Mouse (Mus musculus): Measurements from ENCODE around the gene Fgb. TPM values are rescaled to one million over a fixed set of nuclear protein-coding genes. Genes with fewer than 3 reads are reported as not detected.

Fgb gene
- polyA plus RNA-seq, 1 experiment from 2014 or later = not detected

DNA sequence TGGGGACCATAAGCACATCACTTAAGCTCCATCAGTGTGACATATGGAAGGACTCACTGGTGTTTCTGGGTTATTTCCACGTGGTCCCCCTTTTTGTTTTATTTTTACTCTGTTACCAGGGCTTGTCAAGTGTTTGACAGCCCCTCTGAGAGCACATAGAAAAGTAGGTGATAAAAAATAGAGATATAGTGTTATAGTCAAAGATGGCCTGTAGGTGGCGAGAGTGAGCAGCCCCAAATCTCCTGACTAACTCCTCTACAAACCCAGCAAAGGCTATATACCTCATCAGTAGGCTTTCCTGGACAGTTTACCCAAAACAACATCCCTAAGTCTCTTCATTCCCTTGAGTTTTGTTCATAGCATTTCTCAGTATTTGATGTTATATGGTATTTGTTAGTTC is 47.5 kb downstream of the Fgb start:
- no peak overlapping the region for H3K4me3 ChIP-seq
- no peaks in the 10 kb centered on the region for H3K36me3 ChIP-seq
- H3K9me3 ChIP-seq = no peaks in the 10 kb centered on the region
- H3K9ac ChIP-seq = no peak overlapping the region
- H3K4me1 ChIP-seq (replicated peaks) = peaks cover 4% of the 10 kb centered on the region
- no peak overlapping the region for H3K27ac ChIP-seq
- no peak for ATAC-seq (ENCODE audit: low FRiP score)
- H3K4me2 ChIP-seq = no peak overlapping the region
- WGBS = 0% methylated on average over 2 of the region's 2 CpGs
- 0 out of 2 replicates have a peak, but pooled peaks cover 3% of the 10 kb centered on the region for H3K27me3 ChIP-seq

DNA sequence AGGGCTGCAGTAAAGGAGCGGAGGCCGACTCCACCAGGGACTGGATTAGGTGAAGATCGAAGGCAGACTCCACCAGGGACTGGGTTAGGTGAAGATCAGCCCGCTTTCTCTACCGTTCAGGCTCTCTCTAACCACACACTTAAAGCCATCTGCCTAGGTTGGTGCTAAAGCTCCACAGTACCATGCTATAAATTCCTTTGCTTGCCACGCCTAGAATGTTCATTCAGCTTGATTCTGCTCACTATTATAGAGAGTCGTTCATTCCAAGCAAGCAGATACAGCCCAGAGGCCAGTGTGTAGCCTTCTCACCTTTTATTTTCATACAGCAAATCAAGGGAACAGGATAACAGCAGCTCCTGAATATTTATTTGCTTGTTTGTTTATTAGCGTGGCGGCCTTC is 49.7 kb downstream of the Fgb start:
- ATAC-seq (ENCODE audit: low FRiP score) = no peak
- Histone ChIP-seq H3K4me1 (replicated peaks) (peaks cover 11% of the 10 kb centered on the region), H3K9me3 (no peaks in the 10 kb centered on the region), H3K27me3 (peaks cover 20% of the 10 kb centered on the region), H3K27ac (no peak overlapping the region), H3K9ac (no peak overlapping the region), H3K4me3 (no peak overlapping the region), H3K36me3 (no peaks in the 10 kb centered on the region), H3K4me2 (no peak overlapping the region)
- WGBS = 88% methylated on average over 9 of the region's 9 CpGs

DNA sequence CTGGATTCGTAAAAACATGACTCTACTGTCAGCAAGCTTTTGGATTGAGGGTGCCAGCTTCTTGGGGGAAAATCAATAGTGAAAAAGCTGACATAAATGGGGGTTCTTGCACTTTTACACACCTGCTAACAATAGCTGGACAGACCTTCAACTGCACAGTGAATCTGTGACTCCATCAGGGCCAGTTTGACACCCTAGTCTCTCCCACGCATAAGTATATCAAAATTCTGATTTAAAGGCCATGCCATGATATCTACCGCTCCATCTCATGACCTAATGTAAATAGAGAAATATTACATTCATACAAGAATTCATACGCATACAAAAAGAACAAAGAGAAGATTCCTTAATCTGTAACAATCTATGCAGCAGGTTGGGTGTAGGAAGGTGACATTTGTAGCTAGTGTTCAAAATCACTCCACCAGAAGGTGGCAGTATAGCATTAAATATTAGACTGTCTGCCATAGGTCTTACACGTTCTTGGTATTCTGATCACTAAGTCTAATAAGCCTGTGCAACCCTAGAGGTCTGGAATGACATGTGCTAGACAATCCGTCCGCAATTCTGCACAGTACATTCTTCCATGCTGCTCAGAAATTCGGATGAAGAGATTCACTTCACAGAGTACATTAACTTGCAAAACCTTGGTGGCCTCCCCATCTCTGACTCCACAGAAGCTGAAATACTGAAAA is 50.7 kb downstream of the Fgb start:
- H3K36me3 ChIP-seq = no peaks in the 10 kb centered on the region
- H3K27me3 ChIP-seq = peaks cover 29% of the 10 kb centered on the region
- WGBS = 28% methylated on average over 8 of the region's 8 CpGs
- no peak overlapping the region for H3K9ac ChIP-seq
- no peaks in the 10 kb centered on the region for H3K9me3 ChIP-seq
- H3K4me3 ChIP-seq = no peak overlapping the region
- no peak overlapping the region for H3K27ac ChIP-seq
- peak; percentile 88 for ATAC-seq (ENCODE audit: low FRiP score)
- no peak overlapping the region for H3K4me2 ChIP-seq
- H3K4me1 ChIP-seq (replicated peaks) = peaks cover 11% of the 10 kb centered on the region

DNA sequence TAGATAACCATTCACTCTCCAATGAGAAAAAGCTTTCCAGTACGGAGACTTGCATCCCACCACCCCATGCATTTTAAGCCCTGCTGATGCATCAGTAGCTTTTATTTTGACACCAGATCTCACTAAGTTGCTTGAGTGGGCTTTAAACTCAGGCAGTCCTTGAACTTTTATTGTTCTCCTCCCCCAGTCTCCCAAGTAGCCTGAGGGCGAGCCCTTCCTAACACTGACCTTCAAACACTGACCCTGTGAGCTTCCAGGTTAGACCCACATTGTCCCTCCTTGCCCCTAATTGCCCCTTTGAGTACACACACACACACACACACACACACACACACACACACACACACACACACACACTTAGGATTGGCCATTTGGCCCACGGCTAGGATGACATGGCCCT is 53.0 kb downstream of the Fgb start:
- 71% methylated on average over 3 of the region's 3 CpGs for WGBS

DNA sequence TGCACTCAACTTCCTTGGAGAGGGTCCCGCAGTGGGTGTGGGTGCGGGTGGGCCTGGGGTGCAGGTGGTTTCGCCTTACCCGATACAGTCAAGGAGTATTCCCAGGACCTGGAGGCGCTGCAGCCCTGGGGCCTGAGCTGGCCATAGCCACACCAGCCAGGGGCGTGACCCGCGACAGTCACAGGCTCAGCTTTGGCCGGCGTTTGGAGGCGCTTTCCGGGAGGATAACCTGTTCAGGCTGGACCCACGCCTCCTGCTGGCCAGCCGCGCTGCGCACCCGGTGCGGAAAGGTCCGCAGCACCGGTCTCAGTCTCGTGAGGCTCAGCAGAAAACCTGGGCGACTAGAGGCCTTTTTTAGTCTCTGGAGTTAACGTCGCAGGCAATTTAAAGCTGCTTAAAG is 54.3 kb downstream of the Fgb start:
- WGBS = 3% methylated on average over 24 of the region's 24 CpGs
- H3K9me3 ChIP-seq = no peaks in the 10 kb centered on the region
- H3K27ac ChIP-seq = no peak overlapping the region
- H3K27me3 ChIP-seq = peaks cover 31% of the 10 kb centered on the region
- ATAC-seq (ENCODE audit: low FRiP score) = peak; percentile 47
- H3K4me3 ChIP-seq = peak overlapping the region; percentile 30
- H3K4me2 ChIP-seq = peak overlapping the region; percentile 61
- H3K9ac ChIP-seq = peak overlapping the region; percentile 49
- H3K4me1 ChIP-seq (replicated peaks) = peaks cover 11% of the 10 kb centered on the region
- no peaks in the 10 kb centered on the region for H3K36me3 ChIP-seq

More for the DNA sequence above, 53.0 kb downstream of the Fgb start:
- Histone ChIP-seq H3K36me3 (no peaks in the 10 kb centered on the region), H3K4me2 (no peak overlapping the region), H3K4me1 (replicated peaks) (peaks cover 11% of the 10 kb centered on the region), H3K27ac (no peak overlapping the region), H3K4me3 (no peak overlapping the region), H3K27me3 (peaks cover 31% of the 10 kb centered on the region), H3K9me3 (no peaks in the 10 kb centered on the region), H3K9ac (no peak overlapping the region)
- ATAC-seq (ENCODE audit: low FRiP score) = no peak

DNA sequence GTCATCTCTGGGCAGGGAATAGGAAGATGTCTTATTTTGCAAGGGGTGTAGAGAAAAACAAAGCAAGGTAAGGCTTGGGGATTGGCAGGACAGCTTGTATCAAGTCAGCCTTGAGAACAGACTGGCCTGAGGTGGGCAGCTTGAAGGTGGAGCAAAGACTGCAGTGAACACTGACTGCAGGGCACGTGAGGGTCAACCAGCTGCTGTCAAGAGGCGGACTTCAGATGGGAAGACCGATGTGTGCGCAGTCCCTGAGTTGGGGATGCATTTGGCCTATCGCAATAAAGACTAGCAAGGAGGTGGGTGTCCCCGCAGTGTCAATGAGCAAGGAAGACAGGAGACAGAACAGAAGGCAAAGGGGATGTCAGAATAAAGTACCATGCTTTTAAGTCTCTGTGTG is 56.7 kb downstream of the Fgb start:
- no peak for ATAC-seq (ENCODE audit: low FRiP score)
- no peaks in the 10 kb centered on the region for H3K9me3 ChIP-seq

DNA sequence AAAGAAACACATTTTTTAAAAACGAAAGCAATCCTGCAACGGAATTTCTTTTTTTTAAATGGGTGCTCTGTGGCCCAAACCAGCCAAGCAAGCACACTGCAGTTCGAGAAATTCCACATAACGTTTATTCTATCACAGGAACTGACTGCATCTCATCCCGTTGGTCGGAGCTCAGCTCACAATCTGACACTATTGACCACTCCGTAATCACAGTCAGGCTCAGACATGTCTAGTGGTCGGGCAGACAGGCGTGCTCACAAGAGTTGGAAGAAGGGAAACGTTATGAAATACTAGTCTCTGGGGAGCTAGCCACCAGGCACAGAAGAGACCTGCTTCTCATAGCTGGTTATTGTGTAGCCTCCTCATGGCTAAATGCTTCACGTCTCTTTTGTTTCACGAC is 57.7 kb downstream of the Fgb start:
- H3K27ac ChIP-seq = no peak overlapping the region
- no peak overlapping the region for H3K4me3 ChIP-seq
- no peaks in the 10 kb centered on the region for H3K36me3 ChIP-seq
- no peak overlapping the region for H3K9ac ChIP-seq
- H3K4me2 ChIP-seq = no peak overlapping the region
- ATAC-seq (ENCODE audit: low FRiP score) = no peak
- peaks cover 7% of the 10 kb centered on the region for H3K4me1 ChIP-seq (replicated peaks)
- peaks cover 26% of the 10 kb centered on the region for H3K27me3 ChIP-seq
- WGBS = 88% methylated on average over 12 of the region's 12 CpGs
- no peaks in the 10 kb centered on the region for H3K9me3 ChIP-seq

More for the DNA sequence above, 56.7 kb downstream of the Fgb start:
- Histone ChIP-seq H3K9ac (no peak overlapping the region), H3K27ac (no peak overlapping the region), H3K36me3 (no peaks in the 10 kb centered on the region), H3K4me3 (no peak overlapping the region), H3K4me2 (no peak overlapping the region), H3K27me3 (peaks cover 31% of the 10 kb centered on the region), H3K4me1 (replicated peaks) (peaks cover 7% of the 10 kb centered on the region)
- WGBS = 87% methylated on average over 6 of the region's 6 CpGs

Other genes starting within 250 kb of the Fgb start
- gene Rbm46, start 173.4 kb downstream of the Fgb start, polyA plus RNA-seq (2015; fragmentation: Nextera tagmentation; extraction: Ambion mirVana) = 2.3 and 2.4 TPM in 2 replicates
- gene Lrat, start 145.9 kb downstream of the Fgb start, polyA plus RNA-seq (2015; fragmentation: Nextera tagmentation; extraction: Ambion mirVana) = 0.05 and 0.13 TPM in 2 replicates
- 0.71 TPM in 1 of 2 replicates, not detected in the other for gene Fgg, start 42.1 kb downstream of the Fgb start, polyA plus RNA-seq (2015; fragmentation: Nextera tagmentation; extraction: Ambion mirVana)
- 0.16 TPM in 1 of 2 replicates, not detected in the other for gene Fga, start 23.8 kb downstream of the Fgb start, polyA plus RNA-seq (2015; fragmentation: Nextera tagmentation; extraction: Ambion mirVana)
- gene Plrg1, start 5.7 kb upstream of the Fgb start, polyA plus RNA-seq (2015; fragmentation: Nextera tagmentation; extraction: Ambion mirVana) = 107 and 108 TPM in 2 replicates
- 0.87 and 0.98 TPM in 2 replicates for gene Dchs2, start 78.1 kb upstream of the Fgb start, polyA plus RNA-seq (2015; fragmentation: Nextera tagmentation; extraction: Ambion mirVana)

All from hindbrain, embryonic 13.5 days (tissue).